Mouse (Mus musculus) kidney, adult 9 months (tissue): ENCODE results near the gene Ccl6.
A peak's percentile ranks its signal among the peaks of the same experiment; 100 is the strongest.

ENCODE experiments used
- DNase-seq: peaks from one replicate; pipeline ENCODE4 v3.0.0; 2022

Gene Ccl6

GRCm38 (mm10) chr11:83595669-83596455 lies 3.0 kb upstream of the Ccl6 start:
- DNase-seq, result no peak

- DNase-seq, result no peak
Observed at GRCm38 (mm10) chr11:83593453-83593852, 566 bp upstream of the Ccl6 start.

- DNase-seq, result no peak
Observed at GRCm38 (mm10) chr11:83584232-83584631, 8.7 kb downstream of the Ccl6 start.

GRCm38 (mm10) chr11:83583450-83583754 lies 9.5 kb downstream of the Ccl6 start:
- no peak for DNase-seq

- peak; percentile 69 for DNase-seq
Observed at GRCm38 (mm10) chr11:83582626-83583449, 10.0 kb downstream of the Ccl6 start.

GRCm38 (mm10) chr11:83581626-83582610 lies 11.0 kb downstream of the Ccl6 start:
- DNase-seq, result peak; percentile 82

- no peak for DNase-seq
Observed at GRCm38 (mm10) chr11:83580699-83581232, 12.1 kb downstream of the Ccl6 start.

- no peak for DNase-seq
Observed at GRCm38 (mm10) chr11:83578999-83579398, 13.9 kb downstream of the Ccl6 start.

- peak; percentile 23 for DNase-seq
Observed at GRCm38 (mm10) chr11:83578186-83578760, 14.6 kb downstream of the Ccl6 start, which contains the start of gene Ccl9. Ccl9 (minus strand) TSS chr11:83578636.

GRCm38 (mm10) chr11:83576927-83577555 lies 15.8 kb downstream of the Ccl6 start:
- DNase-seq, result no peak

GRCm38 (mm10) chr11:83572834-83573233 lies 20.1 kb downstream of the Ccl6 start:
- DNase-seq, result no peak

GRCm38 (mm10) chr11:83572223-83572622 lies 20.7 kb downstream of the Ccl6 start:
- peak; percentile 49 for DNase-seq

GRCm38 (mm10) chr11:83570189-83570588 lies 22.7 kb downstream of the Ccl6 start:
- DNase-seq, result no peak

- DNase-seq, result no peak
Observed at GRCm38 (mm10) chr11:83569249-83569648, 23.6 kb downstream of the Ccl6 start.

- no peak for DNase-seq
Observed at GRCm38 (mm10) chr11:83568786-83569185, 24.1 kb downstream of the Ccl6 start.

- no peak for DNase-seq
Observed at GRCm38 (mm10) chr11:83568061-83568460, 24.8 kb downstream of the Ccl6 start.

GRCm38 (mm10) chr11:83567311-83567710 lies 25.6 kb downstream of the Ccl6 start:
- no peak for DNase-seq

- DNase-seq, result no peak
Observed at GRCm38 (mm10) chr11:83566617-83567016, 26.3 kb downstream of the Ccl6 start.

GRCm38 (mm10) chr11:83563754-83564153 lies 29.1 kb downstream of the Ccl6 start:
- no peak for DNase-seq

- no peak for DNase-seq
Observed at GRCm38 (mm10) chr11:83562311-83562887, 30.5 kb downstream of the Ccl6 start.

GRCm38 (mm10) chr11:83560405-83560804 lies 32.5 kb downstream of the Ccl6 start:
- no peak for DNase-seq
